Mouse (Mus musculus) forebrain, embryonic 12.5 days (tissue): ENCODE results near the gene Creb3. TPM values are rescaled to one million over a fixed set of nuclear protein-coding genes. Genes with fewer than 3 reads are reported as not detected.
"Not testable (repeated sequence)": the region's sequence is repeated elsewhere in the genome, so short reads cannot be mapped to it uniquely, and the experiment has no call there.

Experiments
- ATAC-seq: fragments of 200-750 bp; cut with Nextera tagmentation; 2 replicates; pipeline ENCODE4 v1.8.0; 2017; ENCODE audit warnings: moderate TSS enrichment; ENCODE audit not compliant: low FRiP score
- H3K27ac ChIP-seq: fragments of 300-500 bp; sonication (generic); 2 replicates; pipeline ENCODE4 v1.5.1; 2016; ENCODE audit warnings: mild to moderate bottlenecking
- H3K27me3 ChIP-seq: fragments of 300-500 bp; sonication (generic); 2 replicates; pipeline ENCODE4 v1.6.1; 2016; ENCODE audit warnings: mild to moderate bottlenecking
- H3K36me3 ChIP-seq: fragments of 300-500 bp; sonication (generic); replicated peaks from 2 replicates; pipeline ENCODE4 v1.6.1; 2016; ENCODE audit warnings: mild to moderate bottlenecking
- H3K4me1 ChIP-seq: fragments of 300-500 bp; sonication (generic); 2 replicates; pipeline ENCODE4 v1.6.1; 2016
- H3K4me2 ChIP-seq: fragments of 300-500 bp; sonication (generic); 2 replicates; pipeline ENCODE4 v1.6.1; 2016; ENCODE audit warnings: mild to moderate bottlenecking, moderate library complexity
- H3K4me3 ChIP-seq: fragments of 300-500 bp; sonication (generic); replicated peaks from 2 replicates; pipeline ENCODE4 v1.5.1; 2016; ENCODE audit warnings: mild to moderate bottlenecking
- H3K9ac ChIP-seq: fragments of 300-500 bp; sonication (generic); 2 replicates; pipeline ENCODE4 v1.6.1; 2016; ENCODE audit warnings: mild to moderate bottlenecking
- H3K9me3 ChIP-seq: fragments of 300-500 bp; sonication (generic); 2 replicates; pipeline ENCODE4 v1.6.1; 2016
- WGBS: fragments of 180-500 bp; shearing (Covaris S2); methylation state at CpG from one replicate; pipeline ENCODE4 v1.1.7; 2016; 5-methylcytosine and 5-hydroxymethylcytosine counted together
- polyA plus RNA-seq: library from polyadenylated mRNA; unstranded; fragments of >200 nt; fragmentation: Nextera tagmentation; extraction: Ambion mirVana; gene quantifications from 2 replicates; pipeline ENCODE4 v1.2.1, GENCODE M21; 2016

Gene Creb3
- polyA plus RNA-seq, 1 experiment from 2014 or later = 45.3 TPM

DNA sequence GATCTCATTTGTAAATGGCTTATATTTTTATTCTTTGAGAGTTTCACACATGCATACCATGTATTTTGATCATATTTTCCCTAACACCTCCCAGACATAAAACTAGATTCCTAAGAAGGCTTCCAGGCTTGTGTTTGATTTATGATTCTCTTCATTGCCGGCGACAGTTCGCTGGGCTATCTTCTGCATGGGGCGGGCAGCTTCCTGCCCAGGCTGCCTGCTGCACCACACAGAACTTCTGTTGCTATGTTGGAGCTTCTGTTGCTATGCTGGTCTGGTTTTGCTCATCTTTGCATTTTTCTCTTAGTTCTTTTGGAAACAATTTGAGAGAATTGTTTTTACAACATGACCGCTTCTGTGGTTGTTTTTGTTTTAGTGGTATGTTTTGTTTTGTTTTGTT lies 29.4 kb downstream of the Creb3 start:
- ATAC-seq = no peak
- Histone ChIP-seq H3K4me2 (no peak overlapping the region), H3K9ac (no peak overlapping the region), H3K27me3 (no peaks in the 10 kb centered on the region), H3K4me1 (0 out of 2 replicates have a peak, but pooled peaks cover 2% of the 10 kb centered on the region), H3K36me3 (no peaks in the 10 kb centered on the region), H3K27ac (no peak overlapping the region), H3K9me3 (no peaks in the 10 kb centered on the region), H3K4me3 (no peak overlapping the region)
- WGBS = 94% methylated on average over 5 of the region's 5 CpGs

- H3K27me3 ChIP-seq = no peaks in the 10 kb centered on the region
- H3K4me1 ChIP-seq = 0 out of 2 replicates have a peak, but pooled peaks cover 2% of the 10 kb centered on the region
- H3K9me3 ChIP-seq = no peaks in the 10 kb centered on the region
- no peaks in the 10 kb centered on the region for H3K36me3 ChIP-seq
- H3K27ac ChIP-seq = no peak overlapping the region
- 72% methylated on average over 3 of the region's 3 CpGs for WGBS
- no peak overlapping the region for H3K4me3 ChIP-seq
- no peak overlapping the region for H3K4me2 ChIP-seq
- ATAC-seq = no peak
- H3K9ac ChIP-seq = no peak overlapping the region
Observed at GRCm38 (mm10) chr4:43591961-43592360, 29.8 kb downstream of the Creb3 start.

- Histone ChIP-seq H3K4me2 (no peak overlapping the region), H3K9me3 (no peaks in the 10 kb centered on the region), H3K4me1 (no peaks in the 10 kb centered on the region), H3K4me3 (no peak overlapping the region), H3K9ac (no peak overlapping the region), H3K27ac (no peak overlapping the region), H3K36me3 (no peaks in the 10 kb centered on the region), H3K27me3 (no peaks in the 10 kb centered on the region)
- ATAC-seq = no peak
- 76% methylated on average over 3 of the region's 3 CpGs for WGBS
Observed at GRCm38 (mm10) chr4:43593453-43593852, 31.3 kb downstream of the Creb3 start.

- ATAC-seq, H3K9me3 ChIP-seq, H3K4me2 ChIP-seq, H3K27ac ChIP-seq, H3K27me3 ChIP-seq, H3K4me1 ChIP-seq, H3K4me3 ChIP-seq, H3K9ac ChIP-seq, H3K36me3 ChIP-seq: not testable (repeated sequence)
- WGBS = 80% methylated on average over 2 of the region's 2 CpGs
Observed at GRCm38 (mm10) chr4:43596597-43596996, 34.5 kb downstream of the Creb3 start.

- ATAC-seq = no peak
- no peak overlapping the region for H3K4me3 ChIP-seq
- H3K4me2 ChIP-seq = no peak overlapping the region
- no peak overlapping the region for H3K27ac ChIP-seq
- no peak overlapping the region for H3K9ac ChIP-seq
- H3K4me1 ChIP-seq = no peaks in the 10 kb centered on the region
- H3K9me3 ChIP-seq = no peaks in the 10 kb centered on the region
- WGBS = 86% methylated on average over 4 of the region's 4 CpGs
- H3K36me3 ChIP-seq = no peaks in the 10 kb centered on the region
- no peaks in the 10 kb centered on the region for H3K27me3 ChIP-seq
Observed at GRCm38 (mm10) chr4:43598200-43598599, 36.1 kb downstream of the Creb3 start.

DNA sequence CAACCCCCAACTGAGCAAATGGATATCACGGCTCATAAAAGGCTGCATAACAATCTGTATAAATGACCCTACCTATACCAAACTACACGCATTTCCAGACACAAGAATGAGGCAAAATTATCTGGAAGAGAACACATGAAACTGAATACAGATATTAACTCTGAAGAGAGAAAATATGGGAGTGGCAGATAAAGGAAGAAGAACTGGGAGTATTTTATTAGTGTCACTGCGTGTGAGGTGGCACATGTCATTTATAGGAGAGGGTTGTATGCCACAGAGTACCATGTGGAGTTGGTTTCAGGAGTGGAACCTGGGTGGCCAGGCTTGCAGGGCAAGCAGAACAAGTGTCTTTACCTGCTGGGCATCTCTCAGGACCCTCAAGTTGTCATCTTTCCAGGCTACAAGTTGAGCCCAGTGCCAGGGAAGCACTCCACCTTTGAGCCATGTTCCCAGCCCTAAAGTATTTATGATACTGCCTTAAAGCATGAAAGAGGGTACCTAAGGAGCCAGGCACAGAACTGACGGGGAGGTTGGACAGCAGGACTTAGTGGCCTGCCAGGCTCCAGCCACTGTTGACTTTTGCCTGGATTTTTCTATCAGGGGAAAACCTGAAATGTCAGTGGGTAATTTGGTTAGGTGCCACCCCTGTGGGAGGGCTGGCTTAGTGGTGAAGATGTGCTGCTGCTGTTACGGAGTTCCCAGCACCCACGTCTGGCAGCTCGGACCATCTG lies 36.7 kb downstream of the Creb3 start:
- H3K9ac ChIP-seq = no peak overlapping the region
- WGBS = 88% methylated on average over 7 of the region's 7 CpGs

GRCm38 (mm10) chr4:43600195-43600934 lies 38.2 kb downstream of the Creb3 start:
- no peak for ATAC-seq
- WGBS = 80% methylated on average over 9 of the region's 9 CpGs
- Histone ChIP-seq H3K4me3 (no peak overlapping the region), H3K27ac (no peak overlapping the region), H3K27me3 (no peaks in the 10 kb centered on the region), H3K36me3 (no peaks in the 10 kb centered on the region), H3K9me3 (no peaks in the 10 kb centered on the region), H3K4me2 (no peak overlapping the region), H3K9ac (no peak overlapping the region), H3K4me1 (no peaks in the 10 kb centered on the region)

More for the DNA sequence above, 36.7 kb downstream of the Creb3 start:
- Histone ChIP-seq H3K4me1 (no peaks in the 10 kb centered on the region), H3K4me2 (no peak overlapping the region), H3K36me3 (no peaks in the 10 kb centered on the region), H3K4me3 (no peak overlapping the region), H3K27ac (no peak overlapping the region), H3K27me3 (no peaks in the 10 kb centered on the region), H3K9me3 (no peaks in the 10 kb centered on the region)
- ATAC-seq = no peak

DNA sequence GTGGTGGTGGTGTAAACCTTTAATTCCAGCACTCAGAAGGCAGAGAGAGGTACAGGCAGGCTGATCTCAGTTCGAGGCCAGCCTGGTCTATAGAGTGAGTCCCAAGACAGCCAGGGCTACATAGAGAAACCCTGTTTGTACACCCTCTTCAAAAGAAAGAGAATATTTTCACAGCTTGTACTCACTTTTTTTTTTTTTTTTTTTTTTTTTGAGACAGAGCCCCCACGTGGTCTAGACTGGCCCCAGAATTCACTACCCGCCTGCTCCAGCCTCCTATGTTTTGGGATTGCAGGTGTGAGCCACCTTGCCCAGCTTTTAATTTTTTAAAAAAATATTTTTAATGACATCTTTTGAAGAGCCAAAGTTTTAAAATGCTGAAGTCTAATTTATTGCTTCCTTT lies 42.0 kb downstream of the Creb3 start:
- H3K9me3 ChIP-seq = no peaks in the 10 kb centered on the region
- H3K27me3 ChIP-seq = no peaks in the 10 kb centered on the region
- H3K27ac ChIP-seq = no peak overlapping the region
- no peak overlapping the region for H3K9ac ChIP-seq
- no peaks in the 10 kb centered on the region for H3K36me3 ChIP-seq
- H3K4me2 ChIP-seq = no peak overlapping the region
- no peak for ATAC-seq
- H3K4me3 ChIP-seq = no peak overlapping the region
- 79% methylated on average over 3 of the region's 3 CpGs for WGBS
- H3K4me1 ChIP-seq = no peaks in the 10 kb centered on the region

DNA sequence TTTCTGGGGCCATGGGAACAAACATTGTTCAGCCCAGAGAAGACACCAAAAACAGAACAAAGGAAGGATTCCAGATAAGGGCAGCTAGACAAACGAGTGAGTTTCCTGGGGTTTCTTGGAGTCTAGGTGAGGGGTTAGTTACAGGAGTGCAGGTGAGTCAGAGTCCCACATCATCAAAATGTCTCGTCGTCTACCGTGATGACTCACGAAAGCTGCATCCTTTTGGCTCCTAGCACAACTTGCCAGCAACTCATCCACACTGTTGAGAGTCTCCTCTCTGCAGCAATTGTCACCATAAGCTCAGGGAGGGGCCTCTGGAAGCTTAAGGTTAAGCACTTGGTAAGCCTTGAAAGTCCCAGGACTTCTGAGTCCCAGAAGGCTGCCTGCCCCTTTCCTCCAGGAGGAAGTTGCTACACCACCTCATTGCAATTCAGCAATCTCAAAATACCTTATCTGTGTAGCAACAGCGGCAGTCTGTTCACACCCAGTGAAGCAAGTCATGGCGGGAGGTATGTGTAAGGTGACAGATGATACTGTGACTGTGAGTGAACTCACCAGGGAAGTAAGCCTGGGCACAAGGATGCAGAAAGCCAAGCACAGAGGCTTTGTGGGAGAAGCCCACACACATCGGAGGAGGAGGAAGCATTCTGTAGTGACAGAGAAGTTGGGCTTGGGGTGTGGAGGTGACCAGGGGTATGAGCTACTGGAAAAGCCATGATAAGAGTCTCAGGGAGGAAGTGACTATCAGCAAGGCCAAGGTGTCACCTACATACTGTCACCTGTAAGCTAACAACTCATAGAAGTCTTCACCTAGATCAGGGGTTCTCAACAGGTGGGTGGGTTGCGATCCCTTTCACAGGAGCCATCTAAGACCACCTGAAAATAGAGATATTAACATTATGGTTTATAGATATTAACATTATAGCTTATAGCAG lies 42.9 kb downstream of the Creb3 start:
- H3K9ac ChIP-seq = no peak overlapping the region
- H3K9me3 ChIP-seq = no peaks in the 10 kb centered on the region
- no peak overlapping the region for H3K27ac ChIP-seq
- WGBS = 81% methylated on average over 9 of the region's 9 CpGs
- no peak overlapping the region for H3K4me3 ChIP-seq
- no peaks in the 10 kb centered on the region for H3K27me3 ChIP-seq
- H3K4me1 ChIP-seq = no peaks in the 10 kb centered on the region
- no peak for ATAC-seq
- H3K36me3 ChIP-seq = no peaks in the 10 kb centered on the region
- no peak overlapping the region for H3K4me2 ChIP-seq

DNA sequence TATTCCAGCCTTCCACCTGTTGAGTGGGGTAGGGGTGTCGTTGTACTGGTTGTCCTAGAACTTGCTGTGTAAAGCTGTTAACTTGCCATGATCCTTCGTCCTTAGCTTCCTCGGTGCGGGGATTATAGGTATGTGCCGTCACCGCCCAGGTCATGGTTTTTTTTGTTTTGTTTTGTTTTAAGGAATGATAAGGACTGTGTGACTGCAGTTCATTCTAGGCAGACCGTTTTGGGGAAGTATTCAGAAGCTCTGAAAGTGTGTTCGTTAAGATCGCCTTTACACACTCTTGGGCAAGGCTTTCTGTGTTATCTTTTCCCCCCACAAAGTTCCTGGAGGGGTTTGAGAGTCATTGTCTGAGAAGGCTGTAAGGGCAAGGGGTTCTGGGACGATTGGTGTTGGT lies 50.4 kb downstream of the Creb3 start:
- ATAC-seq = no peak
- Histone ChIP-seq H3K27ac (no peak overlapping the region), H3K4me2 (no peak overlapping the region), H3K36me3 (no peaks in the 10 kb centered on the region), H3K9me3 (no peaks in the 10 kb centered on the region), H3K27me3 (no peaks in the 10 kb centered on the region), H3K4me3 (no peak overlapping the region), H3K4me1 (no peaks in the 10 kb centered on the region), H3K9ac (no peak overlapping the region)
- WGBS = 65% methylated on average over 10 of the region's 10 CpGs

DNA sequence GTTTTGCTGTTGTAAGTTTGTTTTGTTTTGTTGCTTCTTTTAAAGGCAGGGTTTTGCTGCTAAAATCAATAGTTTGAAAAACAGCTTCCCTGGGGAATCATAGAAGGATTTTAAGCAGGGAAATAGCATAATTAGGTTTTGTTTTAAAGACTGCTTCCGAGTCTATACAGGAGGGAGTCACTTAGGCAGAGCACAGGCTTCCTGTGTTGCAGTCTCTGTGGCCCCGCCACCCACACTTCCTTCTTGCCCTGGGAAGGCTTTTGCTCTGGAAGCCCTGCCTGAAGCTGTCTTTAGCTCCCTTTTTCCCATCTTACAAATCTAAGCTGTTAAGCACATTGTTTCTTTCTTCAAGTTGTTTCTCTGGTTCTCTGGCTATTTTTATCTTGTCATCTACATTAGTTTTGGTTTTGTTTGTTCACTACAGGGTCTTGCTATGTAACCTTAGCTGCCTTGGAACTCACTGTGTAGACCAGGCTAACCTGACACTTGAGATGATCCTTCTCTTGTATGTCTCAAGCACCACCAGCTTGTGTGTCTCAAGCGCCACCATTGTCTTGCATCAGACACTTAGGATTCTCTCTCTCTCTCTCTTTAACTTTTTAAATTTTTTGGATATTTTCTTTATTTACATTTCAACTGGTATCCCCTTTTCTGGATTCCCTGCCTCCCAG lies 51.1 kb downstream of the Creb3 start:
- Histone ChIP-seq H3K4me2 (no peak overlapping the region), H3K27me3 (no peaks in the 10 kb centered on the region), H3K4me1 (no peaks in the 10 kb centered on the region), H3K4me3 (no peak overlapping the region), H3K27ac (no peak overlapping the region), H3K9me3 (no peaks in the 10 kb centered on the region), H3K36me3 (no peaks in the 10 kb centered on the region), H3K9ac (no peak overlapping the region)
- WGBS = 67% methylated on average over 3 of the region's 3 CpGs
- no peak for ATAC-seq
